Mouse (Mus musculus) spleen, postnatal 10 days (tissue): Measurements from ENCODE around the gene Pigm.

Experiments used
- DNase-seq, 2 experiments: peaks; one replicate each; pipeline ENCODE4 v3.0.0; 2021 to 2022; ENCODE audit warnings: low spot score in 2 of 2

Pigm gene

GRCm38 (mm10) chr1:172413491-172414230 lies 37.3 kb downstream of the Pigm start:
- DNase-seq, result no peak

GRCm38 (mm10) chr1:172414231-172414585 lies 37.9 kb downstream of the Pigm start:
- no peak for DNase-seq

- no peak for DNase-seq
These were observed 38.7 kb downstream of the Pigm start for GRCm38 (mm10) chr1:172415061-172415460.

GRCm38 (mm10) chr1:172418173-172418572 lies 41.8 kb downstream of the Pigm start:
- no peak for DNase-seq

DNA sequence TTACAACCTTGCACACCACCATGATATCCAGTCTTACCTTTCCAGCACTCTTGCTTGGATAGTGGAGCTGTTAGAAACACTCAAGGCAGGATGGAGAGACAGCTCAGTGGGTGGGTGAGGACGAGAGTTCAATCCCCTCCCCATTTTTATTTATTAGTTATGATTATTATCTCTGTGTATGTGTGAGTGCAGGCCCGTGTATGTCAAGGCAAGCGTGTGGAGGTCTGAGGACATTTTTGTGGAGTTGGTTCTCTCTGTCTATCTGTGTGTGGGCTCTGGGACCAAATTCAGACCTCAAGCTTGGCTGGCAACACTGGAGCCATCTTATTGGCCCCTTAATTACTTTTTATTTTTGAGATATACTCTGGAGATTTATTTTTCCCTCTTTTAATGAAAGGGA lies 42.3 kb downstream of the Pigm start:
- no peak for DNase-seq

DNA sequence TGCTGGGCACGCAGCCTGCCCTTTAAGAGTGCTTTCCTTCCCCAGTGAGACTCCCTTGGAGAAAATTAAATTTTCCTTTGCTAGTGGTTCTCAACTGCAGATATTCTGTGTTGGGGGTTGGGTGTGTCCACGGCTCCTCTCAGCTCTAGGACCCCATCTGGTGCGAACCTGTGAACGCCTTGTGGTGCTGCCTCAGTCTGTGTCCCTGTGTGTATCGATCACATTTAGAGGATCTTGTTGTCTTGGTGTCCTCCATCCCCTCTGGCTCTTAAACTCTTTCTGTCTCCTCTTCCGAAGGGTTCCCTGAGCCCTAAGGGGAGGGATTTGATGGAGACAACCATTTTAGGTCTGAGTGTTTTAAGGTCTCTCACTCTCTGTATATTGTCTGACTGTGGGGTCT lies 43.8 kb downstream of the Pigm start:
- no peak for DNase-seq

GRCm38 (mm10) chr1:172423393-172423792 lies 47.0 kb downstream of the Pigm start:
- DNase-seq, result no peak

GRCm38 (mm10) chr1:172426419-172426818 lies 50.1 kb downstream of the Pigm start:
- DNase-seq, result no peak

- DNase-seq, result no peak
These were observed 51.5 kb downstream of the Pigm start for GRCm38 (mm10) chr1:172427841-172428240.

- DNase-seq, result no peak
These were observed 52.3 kb downstream of the Pigm start for GRCm38 (mm10) chr1:172428614-172429013.

- DNase-seq, result no peak
These were observed 54.4 kb downstream of the Pigm start for GRCm38 (mm10) chr1:172430731-172431220.

DNA sequence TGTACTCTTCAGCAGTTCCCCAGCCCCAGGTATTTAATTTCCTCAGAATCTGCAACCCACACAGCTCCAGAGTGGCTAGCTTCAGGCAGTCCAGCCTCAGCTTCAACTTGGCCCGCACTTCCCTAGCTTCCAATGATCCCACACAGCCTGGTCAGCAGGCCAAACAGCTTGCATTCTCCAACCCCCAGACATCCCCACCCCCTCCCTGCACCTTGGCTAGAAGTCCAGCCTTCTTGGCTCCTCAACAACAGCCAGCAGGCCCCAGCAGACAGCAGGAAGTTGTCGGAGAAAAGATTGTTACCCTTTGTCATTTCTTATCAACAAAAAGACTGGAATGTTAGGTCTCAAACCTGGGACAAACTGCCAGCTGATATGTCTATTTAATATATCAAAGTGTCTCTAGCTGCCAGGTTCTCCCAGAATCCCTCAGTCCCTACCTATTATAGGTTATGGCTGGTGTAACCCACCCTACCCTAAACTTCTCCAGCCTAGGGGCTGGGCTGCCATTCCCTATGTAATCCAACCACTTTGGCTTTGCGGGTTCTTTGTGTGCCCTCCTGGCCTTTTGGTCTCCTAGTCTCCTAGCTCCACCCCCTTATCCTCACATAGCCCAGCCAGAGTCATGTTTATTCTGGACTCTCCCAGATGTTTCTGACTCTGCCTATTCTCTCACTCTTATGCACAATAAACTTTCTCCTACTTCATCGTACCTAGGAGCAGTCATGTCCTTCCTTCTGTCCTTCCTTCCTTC lies 55.7 kb downstream of the Pigm start:
- no peak for DNase-seq

GRCm38 (mm10) chr1:172432587-172432955 lies 56.2 kb downstream of the Pigm start:
- no peak for DNase-seq

DNA sequence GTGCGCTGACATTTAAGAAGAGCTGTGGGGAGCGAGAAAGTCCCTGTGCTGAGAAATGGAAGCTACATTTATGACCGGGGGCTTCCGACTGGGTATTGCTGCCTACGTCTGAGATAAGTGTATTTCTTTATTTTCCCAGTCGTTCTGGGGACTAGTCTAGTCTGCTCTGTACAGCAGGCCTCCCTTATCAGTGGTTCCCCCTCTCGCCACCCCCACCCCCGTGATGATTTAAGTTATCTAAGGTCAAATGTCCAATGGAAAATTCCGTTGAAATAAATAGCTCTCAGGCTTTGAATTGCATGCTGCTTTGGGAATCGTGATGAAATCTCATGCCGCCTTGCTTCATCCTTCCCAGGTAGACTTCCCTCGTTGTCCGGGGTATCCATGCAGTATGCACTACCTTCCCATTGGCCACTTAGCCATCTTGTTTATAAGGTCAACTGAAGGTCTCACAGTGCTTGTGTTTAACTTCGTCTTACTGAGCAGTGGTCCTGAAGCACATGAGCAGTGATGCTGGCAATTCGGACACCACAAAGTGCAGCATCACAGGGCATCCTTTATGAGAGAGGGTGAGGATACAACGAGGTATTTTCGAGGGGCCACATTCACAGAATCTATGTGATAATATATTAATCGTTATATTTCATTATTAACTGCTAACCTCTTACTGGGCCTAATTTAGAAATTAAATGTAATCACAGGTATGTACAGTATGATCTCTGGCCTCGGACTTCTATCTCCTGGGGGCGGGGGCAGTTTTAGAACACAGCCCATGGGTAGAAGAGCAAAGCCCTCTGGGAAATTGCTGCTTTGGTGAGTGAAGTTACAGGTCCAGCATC lies 56.9 kb downstream of the Pigm start:
- no peak for DNase-seq
